Mouse (Mus musculus): ENCODE data around the gene Mcm7. TPM values are rescaled to one million over a fixed set of nuclear protein-coding genes. Genes with fewer than 3 reads are reported as not detected.

Mcm7 gene
- polyA plus RNA-seq, 1 experiment from 2014 or later, result 282 TPM

- Histone ChIP-seq H3K4me2 (ENCODE audit: low read depth) (no peak overlapping the region), H3K9ac (ENCODE audit: low read length) (no peak overlapping the region), H3K36me3 (ENCODE audit: control insufficient read depth, insufficient read depth, low read length) (peaks cover 13% of the 10 kb centered on the region; the same call in 1 of the 2 replicates), H3K4me1 (ENCODE audit: control insufficient read depth, insufficient read depth, low read length) (no peaks in the 10 kb centered on the region), H3K27ac (ENCODE audit: low read depth, low read length) (no peak overlapping the region), H3K27me3 (ENCODE audit: control insufficient read depth, insufficient read depth, low read length) (no peaks in the 10 kb centered on the region), H3K9me3 (ENCODE audit: control insufficient read depth, low read length) (no peaks in the 10 kb centered on the region), H3K4me3 (ENCODE audit: low read depth, low read length) (no peak overlapping the region)
- DNase-seq (ENCODE audit: low spot score), result no peak
- 90% methylated on average over 4 of the region's 4 CpGs for WGBS
- ATAC-seq (ENCODE audit: insufficient read depth, low FRiP score, low TSS enrichment), result no peak
Observed at GRCm38 (mm10) chr5:138137257-138137656, 35.0 kb downstream of the Mcm7 start.

GRCm38 (mm10) chr5:138132425-138133064 is 39.7 kb downstream of the Mcm7 start:
- no peaks in the 10 kb centered on the region for H3K4me1 ChIP-seq (ENCODE audit: control insufficient read depth, insufficient read depth, low read length)
- no peak overlapping the region for H3K4me3 ChIP-seq (ENCODE audit: low read depth, low read length)
- 76% methylated on average over 5 of the region's 5 CpGs for WGBS
- no peaks in the 10 kb centered on the region for H3K9me3 ChIP-seq (ENCODE audit: control insufficient read depth, low read length)
- DNase-seq (ENCODE audit: low spot score) (no peak), ATAC-seq (ENCODE audit: insufficient read depth, low FRiP score, low TSS enrichment) (no peak)
- no peak overlapping the region for H3K9ac ChIP-seq (ENCODE audit: low read length)
- no peak overlapping the region for H3K4me2 ChIP-seq (ENCODE audit: low read depth)
- no peak overlapping the region for H3K27ac ChIP-seq (ENCODE audit: low read depth, low read length)
- no peaks in the 10 kb centered on the region for H3K27me3 ChIP-seq (ENCODE audit: control insufficient read depth, insufficient read depth, low read length)
- H3K36me3 ChIP-seq (ENCODE audit: control insufficient read depth, insufficient read depth, low read length), result peaks cover 24% of the 10 kb centered on the region

GRCm38 (mm10) chr5:138118041-138118440 is 54.2 kb downstream of the Mcm7 start:
- 92% methylated on average over 3 of the region's 3 CpGs for WGBS
- Histone ChIP-seq H3K4me2 (ENCODE audit: low read depth) (peak overlapping the region; percentile 61), H3K27me3 (ENCODE audit: control insufficient read depth, insufficient read depth, low read length) (no peaks in the 10 kb centered on the region), H3K36me3 (ENCODE audit: control insufficient read depth, insufficient read depth, low read length) (0 out of 2 replicates have a peak, but pooled peaks cover 2% of the 10 kb centered on the region), H3K9ac (ENCODE audit: low read length) (no peak overlapping the region), H3K27ac (ENCODE audit: low read depth, low read length) (no peak overlapping the region), H3K4me3 (ENCODE audit: low read depth, low read length) (peak overlapping the region; percentile 66), H3K9me3 (ENCODE audit: control insufficient read depth, low read length) (no peaks in the 10 kb centered on the region), H3K4me1 (ENCODE audit: control insufficient read depth, insufficient read depth, low read length) (peaks cover 3% of the 10 kb centered on the region; the same call in 1 of the 2 replicates)
- no peak for ATAC-seq (ENCODE audit: insufficient read depth, low FRiP score, low TSS enrichment)
- no peak for DNase-seq (ENCODE audit: low spot score)

- peaks cover 3% of the 10 kb centered on the region; the same call in 1 of the 2 replicates for H3K4me1 ChIP-seq (ENCODE audit: control insufficient read depth, insufficient read depth, low read length)
- H3K9ac ChIP-seq (ENCODE audit: low read length), result peak overlapping the region; percentile 81
- peak; percentile 39; the same call in 1 of the 2 replicates for ATAC-seq (ENCODE audit: insufficient read depth, low FRiP score, low TSS enrichment)
- H3K36me3 ChIP-seq (ENCODE audit: control insufficient read depth, insufficient read depth, low read length), result 0 out of 2 replicates have a peak, but pooled peaks cover 2% of the 10 kb centered on the region
- peak overlapping the region; percentile 66 for H3K4me3 ChIP-seq (ENCODE audit: low read depth, low read length)
- H3K27me3 ChIP-seq (ENCODE audit: control insufficient read depth, insufficient read depth, low read length), result no peaks in the 10 kb centered on the region
- no peak for DNase-seq (ENCODE audit: low spot score)
- peak overlapping the region; percentile 61 for H3K4me2 ChIP-seq (ENCODE audit: low read depth)
- no peaks in the 10 kb centered on the region for H3K9me3 ChIP-seq (ENCODE audit: control insufficient read depth, low read length)
- WGBS, result 14% methylated on average over 16 of the region's 16 CpGs
- H3K27ac ChIP-seq (ENCODE audit: low read depth, low read length), result peak overlapping the region; percentile 69
Observed at GRCm38 (mm10) chr5:138117199-138118015, 54.8 kb downstream of the Mcm7 start.

GRCm38 (mm10) chr5:138116255-138117198 is 55.7 kb downstream of the Mcm7 start, which contains the start of gene Zscan21:
Gene Zscan21, plus strand, starts transcription at chr5:138116903.
- Histone ChIP-seq H3K27ac (ENCODE audit: low read depth, low read length) (peak within 1 kb of the TSS; percentile 69), H3K27me3 (ENCODE audit: control insufficient read depth, insufficient read depth, low read length) (no peaks in the 10 kb centered on the region), H3K9me3 (ENCODE audit: control insufficient read depth, low read length) (no peaks in the 10 kb centered on the region), H3K4me3 (ENCODE audit: low read depth, low read length) (peak within 1 kb of the TSS; percentile 66), H3K9ac (ENCODE audit: low read length) (peak within 1 kb of the TSS; percentile 81), H3K4me1 (ENCODE audit: control insufficient read depth, insufficient read depth, low read length) (peaks cover 3% of the 10 kb centered on the region; the same call in 1 of the 2 replicates), H3K4me2 (ENCODE audit: low read depth) (peak within 1 kb of the TSS; percentile 61), H3K36me3 (ENCODE audit: control insufficient read depth, insufficient read depth, low read length) (0 out of 2 replicates have a peak, but pooled peaks cover 2% of the 10 kb centered on the region)
- 6% methylated on average over 38 of the region's 38 CpGs for WGBS
- peak; percentile 93 for DNase-seq (ENCODE audit: low spot score)
- peak; percentile 92 for ATAC-seq (ENCODE audit: insufficient read depth, low FRiP score, low TSS enrichment)

MicroRNAs within 50 kb of the gene (microRNA counts, 519-probe panel; counts per million panel counts)
- microRNA mmu-miR-106b (5,703 counts per million, percentile 94 among the panel's probes with 10 or more counts), microRNA mmu-miR-25 (6,287 counts per million, percentile 97 among the panel's probes with 10 or more counts), microRNA mmu-miR-93 (5,613 counts per million, percentile 94 among the panel's probes with 10 or more counts)

Small RNA genes lying within 50 kb of the gene (microRNA-seq; reads per million reads assigned to microRNA genes)
- gene Mir106b (9,212 reads per million, percentile 95 among the genes with 10 or more reads in this experiment), gene Mir25 (827 reads per million, percentile 75 among the genes with 10 or more reads in this experiment), gene Mir93 (10,766 reads per million, percentile 96 among the genes with 10 or more reads in this experiment)

Other genes starting within 250 kb of the Mcm7 start
- 0.09 TPM in 1 of 2 replicates, not detected in the other for gene Gjc3, start 209.3 kb downstream of the Mcm7 start, polyA plus RNA-seq (2014; fragmentation: Nextera tagmentation; extraction: Ambion mirVana)
- gene Azgp1, start 190.9 kb downstream of the Mcm7 start, polyA plus RNA-seq (2014; fragmentation: Nextera tagmentation; extraction: Ambion mirVana), result not detected in 2 replicates
- gene Smok3a, start 151.2 kb downstream of the Mcm7 start, polyA plus RNA-seq (2014; fragmentation: Nextera tagmentation; extraction: Ambion mirVana), result not detected in 2 replicates
- not detected in 2 replicates for gene Smok3b, start 151.0 kb downstream of the Mcm7 start, polyA plus RNA-seq (2014; fragmentation: Nextera tagmentation; extraction: Ambion mirVana)
- not detected in 2 replicates for gene Smok3c, start 119.2 kb downstream of the Mcm7 start, polyA plus RNA-seq (2014; fragmentation: Nextera tagmentation; extraction: Ambion mirVana)
- gene Zkscan1, start 87.3 kb downstream of the Mcm7 start, polyA plus RNA-seq (2014; fragmentation: Nextera tagmentation; extraction: Ambion mirVana), result 43.8 and 45.1 TPM in 2 replicates
- gene Zscan21, start 55.5 kb downstream of the Mcm7 start, polyA plus RNA-seq (2014; fragmentation: Nextera tagmentation; extraction: Ambion mirVana), result 126 and 128 TPM in 2 replicates
- 25.5 and 27.8 TPM in 2 replicates for gene Zfp113, start 16.7 kb downstream of the Mcm7 start, polyA plus RNA-seq (2014; fragmentation: Nextera tagmentation; extraction: Ambion mirVana)
- gene Cops6, start 11.4 kb downstream of the Mcm7 start, polyA plus RNA-seq (2014; fragmentation: Nextera tagmentation; extraction: Ambion mirVana), result 316 and 319 TPM in 2 replicates
- gene Ap4m1, start 420 bp downstream of the Mcm7 start, polyA plus RNA-seq (2014; fragmentation: Nextera tagmentation; extraction: Ambion mirVana), result 15.7 and 17.2 TPM in 2 replicates
- 119 and 122 TPM in 2 replicates for gene Taf6, start 15.0 kb upstream of the Mcm7 start, polyA plus RNA-seq (2014; fragmentation: Nextera tagmentation; extraction: Ambion mirVana)
- gene Cnpy4, start 15.1 kb upstream of the Mcm7 start, polyA plus RNA-seq (2014; fragmentation: Nextera tagmentation; extraction: Ambion mirVana), result 48.4 and 53.8 TPM in 2 replicates
- 10.2 and 10.8 TPM in 2 replicates for gene Mblac1, start 21.9 kb upstream of the Mcm7 start, polyA plus RNA-seq (2014; fragmentation: Nextera tagmentation; extraction: Ambion mirVana)
- not detected in 2 replicates for gene Nxpe5, start 53.5 kb upstream of the Mcm7 start, polyA plus RNA-seq (2014; fragmentation: Nextera tagmentation; extraction: Ambion mirVana)
- gene Lamtor4, start 83.1 kb upstream of the Mcm7 start, polyA plus RNA-seq (2014; fragmentation: Nextera tagmentation; extraction: Ambion mirVana), result 51.9 and 53.5 TPM in 2 replicates
- 9.1 and 9.5 TPM in 2 replicates for gene BC037034, start 91.6 kb upstream of the Mcm7 start, polyA plus RNA-seq (2014; fragmentation: Nextera tagmentation; extraction: Ambion mirVana)
- gene Gal3st4, start 100.4 kb upstream of the Mcm7 start, polyA plus RNA-seq (2014; fragmentation: Nextera tagmentation; extraction: Ambion mirVana), result 6.2 and 6.4 TPM in 2 replicates
- gene Gm43720, start 107.5 kb upstream of the Mcm7 start, polyA plus RNA-seq (2014; fragmentation: Nextera tagmentation; extraction: Ambion mirVana), result not detected in 2 replicates
- 19.3 and 22.1 TPM in 2 replicates for gene Gpc2, start 107.6 kb upstream of the Mcm7 start, polyA plus RNA-seq (2014; fragmentation: Nextera tagmentation; extraction: Ambion mirVana)
- 2.7 and 3.2 TPM in 2 replicates for gene Stag3, start 107.8 kb upstream of the Mcm7 start, polyA plus RNA-seq (2014; fragmentation: Nextera tagmentation; extraction: Ambion mirVana)
- gene Pvrig, start 169.5 kb upstream of the Mcm7 start, polyA plus RNA-seq (2014; fragmentation: Nextera tagmentation; extraction: Ambion mirVana), result 0.29 TPM in 1 of 2 replicates, not detected in the other

Measured in neural tube, embryonic 11.5 days (tissue).